Mouse (Mus musculus) mouse embryonic stem cell (cell line): ENCODE measurements at regions not wholly inside any gene's neighbourhood (a gene's known extent, or its start where the extent isn't known, plus 50 kb on each side); places are given as distances from the start of the nearest gene placed in this dataset.

Source experiments
- in situ Hi-C, 2 experiments: fragments of 300-500 bp; cut with MboI; formaldehyde crosslinking; loops; 1 replicate in 1 of 2; 3 replicates in 1 of 2; pipeline ENCODE4 v1.14.3; 2019 to 2020; ENCODE audit warnings: low sequenced_read_pairs in 2 of 2, low pct_unique_long_range_greater_than_20kb in 1 of 2, mixed read lengths in 1 of 2; ENCODE audit not compliant: unreplicated experiment in 1 of 2

DNA sequence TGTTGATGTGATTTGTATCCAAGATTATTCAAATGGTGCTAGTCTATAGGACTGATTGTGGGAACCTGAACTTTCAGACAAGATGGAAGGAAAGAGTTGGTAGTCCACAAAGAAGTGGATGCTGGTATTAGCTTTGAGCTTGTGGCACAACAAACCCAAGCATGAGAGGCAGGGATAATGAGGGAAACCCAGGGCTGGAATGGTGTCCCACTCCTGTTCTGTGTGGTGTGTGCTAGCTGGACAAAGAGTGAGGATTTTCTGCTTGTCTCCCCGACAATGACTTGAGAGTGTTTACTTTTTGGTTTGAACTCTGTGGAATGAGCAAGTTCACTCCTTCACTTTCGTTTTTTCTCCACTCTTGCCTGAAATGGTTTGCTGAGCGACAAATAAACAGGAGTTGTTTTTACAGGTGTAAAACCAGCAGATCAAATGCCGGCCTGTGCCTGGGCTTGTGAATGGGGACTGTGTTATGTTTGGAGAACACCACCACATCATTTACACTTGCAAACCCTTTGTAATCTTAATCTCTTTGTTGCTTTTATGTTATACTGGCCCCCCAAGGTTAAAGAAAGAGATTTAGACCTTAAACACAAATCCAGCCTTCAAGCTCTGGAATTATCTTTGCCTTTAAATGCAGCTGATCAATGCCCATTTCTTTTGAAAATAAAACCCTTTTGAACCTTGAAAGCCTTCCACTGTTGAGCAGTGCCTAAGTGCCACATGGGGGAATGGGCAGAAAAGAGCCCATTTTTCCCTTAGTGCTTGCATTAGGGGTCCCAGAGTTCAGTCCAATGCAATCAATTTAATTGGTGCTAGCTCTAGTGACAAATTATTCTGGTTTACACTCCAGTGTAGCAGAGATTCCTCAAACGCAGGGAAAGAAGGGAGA, 349.4 kb downstream of the Bcl11a start:
- in situ Hi-C loops = no loop called here

GRCm38 (mm10) chr11:24448608-24449007, 370.8 kb downstream of the Bcl11a start:
- in situ Hi-C loops = no loop called here

DNA sequence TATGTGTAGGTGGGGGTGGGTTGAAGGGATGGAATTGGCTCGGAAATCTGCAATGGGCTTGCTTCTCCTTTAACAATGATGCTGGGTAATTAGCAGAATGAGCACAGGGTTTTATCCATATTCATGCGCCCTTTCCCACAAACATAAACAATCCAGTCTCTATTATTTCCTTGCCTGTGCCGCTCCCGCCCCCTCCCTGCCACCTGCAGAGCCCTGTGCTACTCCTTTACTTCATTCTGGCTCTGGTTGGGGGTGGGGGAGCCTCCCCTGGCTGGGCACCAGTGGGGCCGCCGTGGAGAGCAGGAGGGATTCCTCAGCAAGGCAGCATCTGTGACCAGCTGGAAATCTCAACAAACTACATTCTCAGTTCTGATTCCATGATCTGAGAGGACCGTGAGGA, 374.4 kb downstream of the Bcl11a start:
- in situ Hi-C loops = no loop called here

- in situ Hi-C loops = no loop called here
Measured at GRCm38 (mm10) chr11:24464642-24465041, 386.8 kb downstream of the Bcl11a start.

DNA sequence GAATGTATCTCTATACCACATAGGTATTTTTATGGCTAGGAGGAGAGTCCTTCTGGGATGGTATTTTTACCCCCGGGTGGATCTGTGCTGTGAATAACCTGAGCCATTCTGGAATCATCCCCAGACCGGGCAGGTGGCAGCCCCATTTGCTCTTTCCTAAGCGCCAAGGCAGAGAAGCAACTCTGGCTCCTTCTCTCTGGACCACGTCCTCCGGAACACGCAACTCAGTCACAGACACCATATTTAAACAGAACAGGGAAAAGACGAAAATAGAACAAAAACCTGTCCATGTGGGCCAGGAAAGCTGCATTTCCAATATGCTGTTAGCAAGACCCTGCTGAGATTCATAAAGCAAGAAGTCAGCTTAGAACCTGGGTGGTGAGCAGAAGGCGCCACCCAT, 389.6 kb downstream of the Bcl11a start:
- in situ Hi-C loops = no loop called here

- in situ Hi-C loops = no loop called here
Measured at GRCm38 (mm10) chr11:24470469-24470868, 392.6 kb downstream of the Bcl11a start.

GRCm38 (mm10) chr11:24472617-24473367, 394.9 kb downstream of the Bcl11a start:
- in situ Hi-C loops = no loop called here

DNA sequence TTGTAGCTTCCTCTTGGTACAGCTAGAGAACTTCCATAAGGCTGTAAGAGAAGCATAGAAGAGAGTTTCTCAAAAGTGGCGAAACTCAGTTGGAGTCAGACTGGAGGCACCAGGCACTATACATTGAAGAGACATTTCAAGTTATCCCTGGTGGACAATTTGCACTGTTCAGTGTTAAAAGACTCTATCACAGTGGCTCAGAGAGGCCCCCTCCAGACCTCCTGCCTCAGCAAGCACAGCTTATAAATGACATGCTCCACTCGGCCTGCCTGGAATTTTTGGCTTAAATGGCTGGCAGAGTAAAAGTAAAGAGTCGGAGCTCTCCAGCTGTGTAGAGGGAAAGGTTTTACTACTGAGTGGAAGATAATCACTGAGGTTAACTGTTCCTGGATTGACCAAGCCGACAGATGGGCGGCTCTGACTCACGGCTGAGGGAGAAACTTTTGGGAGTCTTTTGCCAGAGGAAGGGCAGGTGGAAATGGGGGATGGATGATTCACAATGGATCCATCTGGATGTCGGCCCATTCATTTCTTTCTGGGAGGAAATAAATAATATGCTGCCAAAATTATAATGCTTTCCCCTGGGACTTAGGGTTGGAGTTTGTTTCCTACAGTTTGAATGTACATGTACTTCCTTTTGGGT, 395.6 kb downstream of the Bcl11a start:
- in situ Hi-C loops = no loop called here

GRCm38 (mm10) chr11:24502722-24503424, 425.0 kb downstream of the Bcl11a start:
- in situ Hi-C loops = no loop called here

- in situ Hi-C loops = no loop called here
Measured at GRCm38 (mm10) chr11:24515568-24515967, 437.7 kb downstream of the Bcl11a start.

- in situ Hi-C loops = no loop called here
Measured at GRCm38 (mm10) chr11:24535462-24535861, 457.6 kb downstream of the Bcl11a start.

GRCm38 (mm10) chr11:24537721-24538120, 459.9 kb downstream of the Bcl11a start:
- in situ Hi-C loops = no loop called here

GRCm38 (mm10) chr11:24569655-24570054, 491.8 kb downstream of the Bcl11a start:
- in situ Hi-C loops = no loop called here

GRCm38 (mm10) chr11:24613529-24613928, 535.7 kb downstream of the Bcl11a start:
- in situ Hi-C loops = no loop called here

GRCm38 (mm10) chr11:24615436-24615835, 537.6 kb downstream of the Bcl11a start:
- in situ Hi-C loops = no loop called here

- in situ Hi-C loops = no loop called here
Measured at GRCm38 (mm10) chr11:24618586-24618985, 540.7 kb downstream of the Bcl11a start.

DNA sequence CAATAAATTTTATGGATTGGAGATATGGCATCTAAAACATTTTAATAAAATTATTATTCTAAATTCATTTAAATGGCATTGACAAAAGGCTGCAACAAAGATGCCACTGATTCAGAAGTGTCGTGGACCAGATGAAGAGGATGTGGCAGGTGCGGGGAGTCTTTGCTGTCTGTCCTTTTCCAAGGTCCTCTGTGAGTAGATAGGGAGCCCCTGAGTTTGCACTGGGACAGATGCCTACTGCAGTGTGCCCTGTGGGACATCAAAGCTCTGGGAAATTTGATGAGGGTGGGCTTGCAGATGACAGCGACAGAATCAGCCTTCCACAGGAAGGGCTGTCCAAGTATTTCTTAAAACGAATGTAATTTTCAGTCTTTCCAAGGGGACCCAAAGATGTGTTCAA, 541.2 kb downstream of the Bcl11a start:
- in situ Hi-C loops = no loop called here

DNA sequence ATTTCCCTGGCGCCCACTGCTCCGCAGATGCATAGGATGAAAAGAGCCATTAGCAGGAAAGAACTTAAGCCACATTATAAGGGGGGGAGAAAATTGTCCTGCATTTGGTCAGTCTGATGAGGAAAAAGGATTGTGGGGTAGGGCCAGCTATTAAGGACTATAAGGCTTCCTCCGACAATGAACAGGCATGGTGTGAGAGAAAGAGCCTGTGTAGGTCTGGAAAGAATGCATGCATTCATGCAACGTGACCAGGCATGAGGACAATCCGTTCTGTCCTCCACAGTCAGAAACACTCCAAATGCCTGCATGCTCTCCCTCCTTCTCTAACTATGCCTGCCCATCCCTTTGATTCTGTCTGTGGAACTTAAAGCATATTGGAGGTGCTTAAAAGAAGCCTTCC, 550.8 kb downstream of the Bcl11a start:
- in situ Hi-C loops = no loop called here

DNA sequence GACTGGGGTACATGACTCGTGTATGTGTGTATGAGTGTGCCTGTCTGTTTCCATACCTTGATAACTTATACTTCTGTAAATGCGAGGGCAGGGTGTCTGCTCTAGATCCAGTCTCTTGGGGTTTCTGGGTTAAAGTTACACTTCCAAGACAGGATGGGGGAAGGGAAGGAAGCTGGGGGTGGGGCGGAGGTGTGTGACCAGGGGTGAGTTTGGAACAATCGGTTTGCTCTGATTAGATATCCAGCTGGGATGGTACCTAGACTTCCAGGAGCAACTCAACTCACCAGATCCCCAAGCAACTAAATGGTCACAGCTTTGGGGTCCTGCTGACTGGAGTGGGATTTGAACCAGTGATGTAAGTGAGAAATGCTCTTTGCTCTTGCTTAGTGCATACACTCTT, 551.6 kb downstream of the Bcl11a start:
- in situ Hi-C loops = no loop called here
